Mouse (Mus musculus): ENCODE results near the gene Alcam. TPM values are rescaled to one million over a fixed set of nuclear protein-coding genes. Genes with fewer than 3 reads are reported as not detected.

Gene Alcam
- polyA plus RNA-seq, 1 experiment: 6.9 TPM

DNA sequence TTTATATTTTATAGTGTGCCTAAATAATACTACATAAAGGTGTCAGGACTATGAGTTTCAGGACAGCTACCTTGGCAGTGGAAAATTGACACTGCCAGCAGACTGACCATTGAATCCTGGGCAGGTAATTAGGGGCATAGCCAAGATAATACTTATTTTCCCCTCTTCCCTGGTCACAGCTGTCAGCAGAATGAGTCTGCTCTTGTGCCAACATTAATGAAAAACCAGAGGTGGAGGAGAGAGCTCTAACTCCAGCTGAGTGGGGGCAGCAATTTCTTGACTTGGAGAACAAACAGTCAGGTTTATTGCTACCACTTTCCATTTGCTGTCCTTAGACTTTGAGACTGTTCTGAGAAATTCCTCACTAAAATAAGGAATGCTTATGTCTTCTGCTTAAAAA is 190.1 kb downstream of the Alcam start:
- DNase-seq: peak; percentile 70
- TF ChIP-seq CTCF (conservative IDR thresholded peaks at IDR 0.05; ENCODE audit: insufficient read depth, insufficient read length, low read depth, low read length) (no peak), POLR2A (IDR thresholded peaks at IDR 0.05; ENCODE audit: low read depth, low read length) (no peak)
- H3K27ac ChIP-seq (ENCODE audit: insufficient read depth, low read depth, low read length): no peak overlapping the region; the same call in 1 of the 2 replicates
- peaks cover 6% of the 10 kb centered on the region; the same call in 1 of the 2 replicates for H3K4me1 ChIP-seq (ENCODE audit: control insufficient read depth, insufficient read depth, low read length)
- no peaks in the 10 kb centered on the region for H3K27me3 ChIP-seq (replicated peaks; ENCODE audit: control insufficient read depth, insufficient read depth, low read length)
- H3K4me3 ChIP-seq (ENCODE audit: insufficient read depth, low read depth, low read length): no peak overlapping the region
- H3K36me3 ChIP-seq (ENCODE audit: control insufficient read depth, insufficient read depth, low read length): no peaks in the 10 kb centered on the region

DNA sequence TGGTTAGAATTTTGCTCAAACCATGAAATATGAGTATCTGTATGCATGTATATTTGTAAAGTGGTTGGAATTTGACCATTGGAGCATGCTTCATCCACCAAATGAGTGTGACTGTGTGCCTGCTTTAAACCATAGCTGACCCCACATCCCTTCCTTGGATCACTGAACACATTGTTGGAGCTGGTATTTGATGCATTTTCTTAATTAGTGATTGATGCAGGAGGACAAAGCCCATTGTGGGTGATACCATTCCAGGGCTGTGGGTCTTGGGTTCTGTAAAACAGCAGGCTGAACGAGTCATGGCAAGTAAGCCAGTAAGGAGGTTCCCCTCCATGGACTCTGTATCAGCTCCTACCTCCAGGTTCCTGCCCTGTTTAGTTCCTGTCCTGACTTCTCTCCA is 191.3 kb downstream of the Alcam start:
- no peaks in the 10 kb centered on the region for H3K27me3 ChIP-seq (replicated peaks; ENCODE audit: control insufficient read depth, insufficient read depth, low read length)
- DNase-seq: peak; percentile 15
- H3K36me3 ChIP-seq (ENCODE audit: control insufficient read depth, insufficient read depth, low read length): no peaks in the 10 kb centered on the region
- H3K4me1 ChIP-seq (ENCODE audit: control insufficient read depth, insufficient read depth, low read length): peaks cover 6% of the 10 kb centered on the region; the same call in 1 of the 2 replicates
- no peak overlapping the region for H3K4me3 ChIP-seq (ENCODE audit: insufficient read depth, low read depth, low read length)
- 42% methylated on average over 1 of the region's 1 CpGs for WGBS
- TF ChIP-seq CTCF (conservative IDR thresholded peaks at IDR 0.05; ENCODE audit: insufficient read depth, insufficient read length, low read depth, low read length): no peak
- TF ChIP-seq POLR2A (IDR thresholded peaks at IDR 0.05; ENCODE audit: low read depth, low read length): no peak
- H3K27ac ChIP-seq (ENCODE audit: insufficient read depth, low read depth, low read length): no peak overlapping the region; the same call in 1 of the 2 replicates

DNA sequence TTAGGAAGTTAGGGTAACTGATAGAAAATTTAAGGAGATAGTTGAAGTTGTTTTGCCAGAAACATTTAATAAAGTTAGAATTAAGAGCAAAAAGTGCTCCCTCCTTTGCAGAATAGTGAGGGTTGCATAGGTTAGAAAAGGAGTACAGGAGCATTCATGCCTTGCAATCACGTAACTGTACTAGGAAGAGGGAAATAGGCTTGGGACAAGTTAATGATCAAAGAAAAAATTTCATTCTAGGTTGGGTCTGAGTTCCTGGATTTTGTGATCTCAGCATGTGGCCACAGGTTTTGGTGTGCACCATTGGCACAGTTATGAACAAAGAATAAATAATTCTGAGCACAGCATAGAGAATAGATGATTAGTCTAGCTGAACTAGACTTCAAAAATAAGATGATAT is 192.1 kb downstream of the Alcam start:
- WGBS: 34% methylated on average over 1 of the region's 1 CpGs
- TF ChIP-seq CTCF (conservative IDR thresholded peaks at IDR 0.05; ENCODE audit: insufficient read depth, insufficient read length, low read depth, low read length) (no peak), POLR2A (IDR thresholded peaks at IDR 0.05; ENCODE audit: low read depth, low read length) (no peak)
- Histone ChIP-seq H3K4me1 (ENCODE audit: control insufficient read depth, insufficient read depth, low read length) (peaks cover 6% of the 10 kb centered on the region; the same call in 1 of the 2 replicates), H3K27me3 (replicated peaks; ENCODE audit: control insufficient read depth, insufficient read depth, low read length) (no peaks in the 10 kb centered on the region), H3K27ac (ENCODE audit: insufficient read depth, low read depth, low read length) (no peak overlapping the region), H3K36me3 (ENCODE audit: control insufficient read depth, insufficient read depth, low read length) (no peaks in the 10 kb centered on the region), H3K4me3 (ENCODE audit: insufficient read depth, low read depth, low read length) (no peak overlapping the region)
- peak; percentile 55 for DNase-seq

DNA sequence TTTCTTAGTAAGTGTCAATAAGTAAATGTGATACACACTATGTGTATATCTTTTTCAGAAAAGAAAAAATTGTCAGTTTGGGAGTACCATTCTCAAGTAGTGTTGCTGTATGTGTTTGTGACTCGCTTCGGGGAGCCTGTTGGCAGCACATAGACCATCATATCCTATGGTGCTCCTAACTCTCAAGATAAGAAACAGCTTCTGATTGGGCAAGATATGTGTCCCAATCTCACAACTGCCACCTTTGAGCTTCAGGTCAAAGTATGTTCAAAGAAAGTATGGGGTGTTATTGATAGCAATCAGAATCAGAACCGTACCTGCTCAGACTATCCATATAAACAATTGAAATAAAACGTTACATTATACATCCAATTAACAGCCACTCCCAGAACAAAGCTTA is 202.9 kb downstream of the Alcam start:
- H3K27ac ChIP-seq (ENCODE audit: insufficient read depth, low read depth, low read length): no peak overlapping the region
- H3K4me3 ChIP-seq (ENCODE audit: insufficient read depth, low read depth, low read length): no peak overlapping the region
- no peaks in the 10 kb centered on the region for H3K36me3 ChIP-seq (ENCODE audit: control insufficient read depth, insufficient read depth, low read length)
- DNase-seq: no peak
- WGBS: 90% methylated on average over 4 of the region's 4 CpGs
- no peaks in the 10 kb centered on the region for H3K27me3 ChIP-seq (replicated peaks; ENCODE audit: control insufficient read depth, insufficient read depth, low read length)
- TF ChIP-seq POLR2A (IDR thresholded peaks at IDR 0.05; ENCODE audit: low read depth, low read length) (no peak), CTCF (conservative IDR thresholded peaks at IDR 0.05; ENCODE audit: insufficient read depth, insufficient read length, low read depth, low read length) (no peak)
- H3K4me1 ChIP-seq (ENCODE audit: control insufficient read depth, insufficient read depth, low read length): no peaks in the 10 kb centered on the region

DNA sequence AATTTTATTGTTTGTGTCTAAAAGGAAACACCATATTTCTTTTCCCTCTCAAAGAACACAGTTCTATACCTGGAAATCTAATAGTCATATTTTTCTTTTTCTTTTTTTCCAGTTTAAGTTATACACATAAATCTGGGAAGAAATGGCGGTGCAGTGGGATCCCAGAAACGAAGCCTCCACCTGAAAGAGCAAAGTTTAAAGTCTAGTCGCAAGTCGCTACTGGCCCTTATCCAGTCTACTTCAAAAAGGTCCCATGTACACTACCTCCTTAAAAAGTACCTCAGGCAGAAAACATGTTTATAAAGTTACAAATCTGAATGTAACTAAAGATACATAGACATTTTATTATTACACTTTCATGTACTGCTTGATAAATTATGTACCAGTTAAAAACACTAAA is 203.7 kb downstream of the Alcam start:
- WGBS: 63% methylated on average over 4 of the region's 4 CpGs
- TF ChIP-seq CTCF (conservative IDR thresholded peaks at IDR 0.05; ENCODE audit: insufficient read depth, insufficient read length, low read depth, low read length): no peak
- TF ChIP-seq POLR2A (IDR thresholded peaks at IDR 0.05; ENCODE audit: low read depth, low read length): no peak
- Histone ChIP-seq H3K4me1 (ENCODE audit: control insufficient read depth, insufficient read depth, low read length) (no peaks in the 10 kb centered on the region), H3K4me3 (ENCODE audit: insufficient read depth, low read depth, low read length) (no peak overlapping the region), H3K27ac (ENCODE audit: insufficient read depth, low read depth, low read length) (no peak overlapping the region), H3K36me3 (ENCODE audit: control insufficient read depth, insufficient read depth, low read length) (no peaks in the 10 kb centered on the region), H3K27me3 (replicated peaks; ENCODE audit: control insufficient read depth, insufficient read depth, low read length) (no peaks in the 10 kb centered on the region)
- peak; percentile 69 for DNase-seq

DNA sequence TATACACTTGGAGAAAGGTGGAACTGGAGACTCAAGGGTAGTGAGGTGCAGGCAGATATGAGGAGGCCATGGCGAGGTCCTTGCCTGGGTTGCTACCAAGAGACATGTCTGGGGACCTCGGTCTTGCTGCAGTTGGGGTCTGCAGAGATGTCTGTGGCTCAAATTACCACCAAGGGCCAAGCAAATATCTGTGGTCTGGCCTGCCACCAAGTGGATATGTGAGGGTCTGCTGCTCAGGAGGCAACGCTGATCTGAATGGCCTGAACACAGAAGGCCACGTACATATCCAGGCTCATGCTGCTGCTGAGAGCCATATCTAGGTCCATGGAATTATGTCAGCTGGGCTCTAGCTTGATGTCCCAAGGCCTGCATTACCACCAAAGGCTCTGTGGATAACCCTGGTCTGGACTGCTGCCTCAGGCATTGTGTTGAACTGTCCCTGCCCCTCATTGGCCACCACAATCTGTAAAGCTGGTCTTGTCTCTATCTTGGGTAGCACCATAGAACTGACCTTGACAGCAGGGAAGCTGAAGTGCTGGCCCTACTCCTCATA is 210.4 kb downstream of the Alcam start:
- 84% methylated on average over 4 of the region's 4 CpGs for WGBS
- H3K27ac ChIP-seq (ENCODE audit: insufficient read depth, low read depth, low read length): no peak overlapping the region
- TF ChIP-seq POLR2A (IDR thresholded peaks at IDR 0.05; ENCODE audit: low read depth, low read length): no peak
- peak; percentile 31; the same call in 1 of the 2 replicates for TF ChIP-seq CTCF (conservative IDR thresholded peaks at IDR 0.05; ENCODE audit: insufficient read depth, insufficient read length, low read depth, low read length)
- DNase-seq: no peak
- 0 out of 2 replicates have a peak, but pooled peaks cover 3% of the 10 kb centered on the region for H3K4me1 ChIP-seq (ENCODE audit: control insufficient read depth, insufficient read depth, low read length)
- H3K36me3 ChIP-seq (ENCODE audit: control insufficient read depth, insufficient read depth, low read length): no peaks in the 10 kb centered on the region
- H3K4me3 ChIP-seq (ENCODE audit: insufficient read depth, low read depth, low read length): no peak overlapping the region
- no peaks in the 10 kb centered on the region for H3K27me3 ChIP-seq (replicated peaks; ENCODE audit: control insufficient read depth, insufficient read depth, low read length)

DNA sequence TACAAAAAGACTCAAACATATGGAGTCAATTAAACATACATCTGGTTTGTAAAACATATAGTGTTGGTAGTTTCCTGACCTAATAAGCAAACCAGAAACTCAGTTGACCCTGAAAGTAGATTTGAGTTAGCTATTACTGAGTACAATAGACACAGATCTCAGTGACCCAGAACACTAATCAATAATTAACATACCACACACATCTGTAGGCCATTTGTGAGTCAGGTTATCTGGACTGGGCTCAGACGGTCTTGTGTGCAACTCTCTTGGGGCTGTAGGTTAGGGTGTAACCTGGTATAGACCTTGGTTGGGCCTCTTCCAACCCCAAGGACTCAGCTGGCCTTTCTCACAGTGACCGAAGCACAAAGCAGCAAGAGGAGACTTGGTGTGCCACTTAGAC is 211.7 kb downstream of the Alcam start:
- Histone ChIP-seq H3K27ac (ENCODE audit: insufficient read depth, low read depth, low read length) (no peak overlapping the region; the same call in 1 of the 2 replicates), H3K4me1 (ENCODE audit: control insufficient read depth, insufficient read depth, low read length) (0 out of 2 replicates have a peak, but pooled peaks cover 3% of the 10 kb centered on the region), H3K36me3 (ENCODE audit: control insufficient read depth, insufficient read depth, low read length) (no peaks in the 10 kb centered on the region), H3K4me3 (ENCODE audit: insufficient read depth, low read depth, low read length) (no peak overlapping the region), H3K27me3 (replicated peaks; ENCODE audit: control insufficient read depth, insufficient read depth, low read length) (no peaks in the 10 kb centered on the region)
- DNase-seq: peak; percentile 70
- no peak for TF ChIP-seq CTCF (conservative IDR thresholded peaks at IDR 0.05; ENCODE audit: insufficient read depth, insufficient read length, low read depth, low read length)
- WGBS: 41% methylated on average over 2 of the region's 2 CpGs

Measured in kidney, adult 2 months (tissue).